ENCODE assay signal across 8 mouse cellular contexts in the genomic region with DNA sequence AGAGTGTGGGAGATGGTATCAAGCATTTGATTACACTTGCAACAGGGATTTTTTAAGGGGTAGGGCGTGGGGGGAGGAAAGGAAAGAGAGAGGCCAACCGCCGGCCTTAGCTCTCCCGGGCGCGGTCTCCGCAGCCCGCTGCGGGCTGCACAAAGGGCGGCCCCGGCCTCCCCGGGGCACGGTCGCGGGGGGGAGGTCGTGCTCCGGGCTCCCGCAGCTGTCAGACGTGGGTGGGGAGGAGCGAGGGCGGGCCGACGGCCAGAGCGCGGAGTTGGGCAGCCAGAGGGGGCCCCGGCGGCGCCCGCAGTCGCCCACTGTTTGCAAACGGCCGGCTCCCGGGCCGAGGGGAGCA.
DNase-seq lines count a peak whose midpoint lies in the region; ATAC-seq and TF ChIP-seq lines count a peak whose summit lies in the region.

No protein-coding gene starts in this region.

- H3K9ac ChIP-seq in liver, embryonic 13.5 days: peak overlapping the region; percentile 98

- peaks cover 31% of the 10 kb centered on the region for H3K4me1 ChIP-seq in lung, adult 2 months (ENCODE audit: control insufficient read depth, insufficient read depth, low read length)
- H3K4me1 ChIP-seq in bone marrow, adult 2 months (ENCODE audit: control insufficient read depth, insufficient read depth, low read length): peaks cover 11% of the 10 kb centered on the region
- H3K4me1 ChIP-seq in hindbrain, embryonic 10.5 days (replicated peaks): peaks cover 96% of the 10 kb centered on the region
- peaks cover 76% of the 10 kb centered on the region for H3K4me1 ChIP-seq in liver, embryonic 13.5 days (replicated peaks)
- H3K4me1 ChIP-seq in small intestine, adult 2 months (ENCODE audit: control insufficient read depth, insufficient read depth, insufficient read length, low read length): peaks cover 25% of the 10 kb centered on the region

- no peaks in the 10 kb centered on the region for H3K9me3 ChIP-seq in hindbrain, embryonic 10.5 days
- H3K9me3 ChIP-seq in liver, embryonic 13.5 days (replicated peaks): no peaks in the 10 kb centered on the region

- H3K4me3 ChIP-seq in lung, adult 2 months (replicated peaks; ENCODE audit: extremely low read depth, low read depth, low read length): peak overlapping the region; percentile 89
- peak overlapping the region; percentile 70 for H3K4me3 ChIP-seq in bone marrow, adult 2 months (replicated peaks; ENCODE audit: control insufficient read depth, low read depth, low read length)
- peak overlapping the region; percentile 96 for H3K4me3 ChIP-seq in hindbrain, embryonic 10.5 days
- H3K4me3 ChIP-seq in liver, embryonic 13.5 days (replicated peaks): peak overlapping the region; percentile 99
- peak overlapping the region; percentile 88 for H3K4me3 ChIP-seq in small intestine, adult 2 months (ENCODE audit: low read depth, low read length)

- H3K27ac ChIP-seq in bone marrow, adult 2 months (ENCODE audit: control insufficient read depth, insufficient read depth, low read depth, low read length, poor library complexity): peak overlapping the region; percentile 98
- peak overlapping the region; percentile 99 for H3K27ac ChIP-seq in hindbrain, embryonic 10.5 days
- H3K27ac ChIP-seq in liver, embryonic 13.5 days: peak overlapping the region; percentile 99
- peak overlapping the region; percentile 88 for H3K27ac ChIP-seq in small intestine, adult 2 months (ENCODE audit: insufficient read depth, low read depth, low read length)

- H3K4me2 ChIP-seq in liver, embryonic 13.5 days: peak overlapping the region; percentile 92

- no peak for TF ChIP-seq CTCF in lung, adult 2 months (IDR thresholded peaks at IDR 0.05; ENCODE audit: insufficient read depth, low read length)
- no peak for TF ChIP-seq CTCF in bone marrow, adult 2 months (IDR thresholded peaks at IDR 0.05; ENCODE audit: control insufficient read depth, insufficient read depth, low read length)
- TF ChIP-seq CTCF in small intestine, adult 2 months (IDR thresholded peaks at IDR 0.05; ENCODE audit: extremely low read depth, insufficient read length, insufficient replicate concordance, low read depth, low read length): no peak

- no peak for TF ChIP-seq POLR2A in lung, adult 2 months (IDR thresholded peaks at IDR 0.05; ENCODE audit: borderline replicate concordance, extremely low read depth, low read depth, low read length)
- 0 out of 2 replicates have a peak, but pooled peaks have one; percentile 24 for TF ChIP-seq POLR2A in bone marrow, adult 2 months (IDR thresholded peaks at IDR 0.05; ENCODE audit: borderline replicate concordance, control insufficient read depth, low read depth, low read length)
- TF ChIP-seq POLR2A in small intestine, adult 2 months (IDR thresholded peaks at IDR 0.05; ENCODE audit: low read depth, low read length): 0 out of 2 replicates have a peak, but pooled peaks have one; percentile 12

- WGBS in lung, adult 2 months: under 1% methylated on average over 30 of the region's 34 CpGs
- WGBS in bone marrow, adult 2 months: 1% methylated on average over 34 of the region's 34 CpGs
- under 1% methylated on average over 34 of the region's 34 CpGs for WGBS in hindbrain, embryonic 10.5 days
- WGBS in liver, embryonic 13.5 days (ENCODE audit: insufficient replicate concordance): 1% methylated on average over 33 of the region's 34 CpGs
- WGBS in small intestine, adult 2 months: 1% methylated on average over 34 of the region's 34 CpGs

- H3K27me3 ChIP-seq in hindbrain, embryonic 10.5 days (ENCODE audit: insufficient read depth, poor library complexity, severe bottlenecking): peaks cover 60% of the 10 kb centered on the region
- H3K27me3 ChIP-seq in liver, embryonic 13.5 days: no peaks in the 10 kb centered on the region
- no peaks in the 10 kb centered on the region for H3K27me3 ChIP-seq in small intestine, adult 2 months (ENCODE audit: control insufficient read depth, insufficient read depth, low read length)

- DNase-seq in lung, adult 2 months: no peak
- no peak for DNase-seq in lung, postnatal 25 days (ENCODE audit: low spot score)
- no peak for DNase-seq in hindbrain, embryonic 10.5 days (ENCODE audit: low spot score)
- DNase-seq in liver, embryonic 13.5 days: no peak
- no peak for DNase-seq in ovary, postnatal 10 days (ENCODE audit: low spot score)
- no peak for DNase-seq in right cerebral cortex, adult 2 months (ENCODE audit: low spot score in 2 of 2)

- H3K36me3 ChIP-seq in hindbrain, embryonic 10.5 days: no peaks in the 10 kb centered on the region
- peaks cover 6% of the 10 kb centered on the region; the same call in 1 of the 2 replicates for H3K36me3 ChIP-seq in liver, embryonic 13.5 days
- H3K36me3 ChIP-seq in small intestine, adult 2 months (ENCODE audit: control insufficient read depth, insufficient read depth, low read length): no peaks in the 10 kb centered on the region

- peak; percentile 26 for ATAC-seq in liver, embryonic 13.5 days (ENCODE audit: low read depth)
